Mouse (Mus musculus): ENCODE results near the gene Rbm5. TPM values are rescaled to one million over a fixed set of nuclear protein-coding genes. Genes with fewer than 3 reads are reported as not detected.

The Rbm5 gene
- total RNA-seq (2021): 100 to 1,000 TPM; 152 to 155 TPM
- long read RNA-seq, experiment 1, transcript Rbm5-214 (25 exons, 3,205 nt): major isoform, 5 of 20 reads
- long read RNA-seq, experiment 1, partial matches to known transcripts: 7 of 20 reads
- long read RNA-seq, experiment 1, other reads (novel, unspliced or antisense): 5 of 20 reads
- long read RNA-seq, experiment 2, full-length matches to known transcripts: 18 of 39 reads
- long read RNA-seq, experiment 2, partial matches to known transcripts: 13 of 39 reads
- long read RNA-seq, experiment 2, other reads (novel, unspliced or antisense): 8 of 39 reads

DNA sequence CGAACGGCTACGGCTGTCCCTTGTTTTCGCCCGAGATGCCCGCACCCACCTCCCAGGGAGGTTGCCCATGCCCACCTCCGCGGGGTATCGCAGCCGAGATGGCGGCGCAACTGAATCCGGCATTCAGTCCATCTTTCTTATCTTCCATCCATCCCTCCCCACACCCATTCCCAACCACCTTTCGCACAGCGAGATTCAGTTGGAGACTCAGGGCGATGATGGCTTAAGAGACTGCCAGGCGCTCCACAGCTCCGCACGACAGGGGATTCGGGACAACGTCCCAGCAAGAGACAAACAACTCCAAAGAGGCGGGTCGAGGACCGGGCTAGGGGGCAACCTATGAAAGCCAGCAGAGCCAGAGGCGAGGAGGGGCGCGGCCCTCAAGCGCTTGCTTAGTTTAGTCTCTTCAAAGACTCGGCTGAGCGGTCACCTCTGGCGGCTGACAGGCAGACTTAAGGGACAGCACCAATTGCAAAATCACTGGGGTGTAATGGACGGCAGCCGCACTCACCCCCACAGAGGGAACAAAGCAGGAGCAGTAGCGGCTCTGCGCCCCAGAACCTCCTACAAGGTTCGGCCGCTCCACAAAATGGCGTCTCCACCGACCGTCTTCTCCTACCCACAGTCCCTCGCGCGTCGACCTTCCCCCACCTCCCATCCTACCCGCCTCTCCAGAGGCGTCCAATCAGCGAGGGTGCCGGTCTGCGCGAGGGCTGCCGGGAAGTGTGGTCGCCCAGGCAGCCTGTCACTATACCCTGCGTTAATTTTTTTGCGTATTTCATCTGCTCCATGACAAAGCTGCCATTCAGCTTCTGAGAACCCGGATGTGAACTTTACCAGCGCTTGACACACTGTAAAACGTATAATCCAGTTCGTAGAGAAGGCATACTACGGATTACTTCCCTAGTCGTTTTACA is at the start of gene Rbm5:
TSS of gene Rbm5 (minus strand) at position 623 of the 917 bp plus-strand sequence.
- peak; percentile 82 to 87 for DNase-seq (ENCODE audit: low spot score in 2 of 2)

DNA sequence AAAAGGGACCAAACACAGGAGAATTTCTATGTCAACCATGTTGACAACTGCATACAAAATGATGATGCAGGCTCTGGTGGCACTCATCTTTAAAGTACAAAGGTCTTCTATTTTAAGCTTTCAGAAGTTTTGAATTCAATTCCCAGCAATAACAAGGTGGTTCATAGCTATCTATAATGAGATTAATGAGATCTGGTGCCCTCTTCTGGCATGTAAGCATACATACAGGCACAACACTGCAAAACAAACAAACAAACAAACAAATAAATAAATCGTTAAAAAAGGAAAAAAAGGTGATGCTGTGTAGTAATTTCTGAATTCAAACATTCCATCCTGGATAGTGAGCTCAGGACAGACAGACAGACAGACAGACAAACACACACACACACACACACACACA is 41.3 kb upstream of the Rbm5 start:
- DNase-seq (ENCODE audit: low spot score in 2 of 2): no peak

DNA sequence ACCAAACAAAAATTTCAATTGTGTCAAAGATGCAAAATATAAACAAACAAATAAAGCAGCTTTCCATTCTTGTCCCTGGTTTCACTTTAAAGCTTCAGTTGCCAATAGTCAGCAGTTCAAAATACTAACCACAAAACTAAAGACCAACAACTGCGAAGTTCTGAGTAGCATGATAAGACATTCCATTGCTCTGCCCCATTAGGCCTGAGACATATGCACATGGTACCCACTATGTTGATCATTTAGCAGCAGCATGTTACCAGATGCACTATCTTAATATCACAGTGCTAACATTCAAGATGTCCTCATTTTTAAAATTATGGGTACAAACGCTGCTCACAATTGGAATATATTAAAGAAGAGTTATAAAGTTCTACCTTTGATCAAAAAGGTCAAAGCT is 40.2 kb upstream of the Rbm5 start:
- no peak for DNase-seq (ENCODE audit: low spot score in 2 of 2)

DNA sequence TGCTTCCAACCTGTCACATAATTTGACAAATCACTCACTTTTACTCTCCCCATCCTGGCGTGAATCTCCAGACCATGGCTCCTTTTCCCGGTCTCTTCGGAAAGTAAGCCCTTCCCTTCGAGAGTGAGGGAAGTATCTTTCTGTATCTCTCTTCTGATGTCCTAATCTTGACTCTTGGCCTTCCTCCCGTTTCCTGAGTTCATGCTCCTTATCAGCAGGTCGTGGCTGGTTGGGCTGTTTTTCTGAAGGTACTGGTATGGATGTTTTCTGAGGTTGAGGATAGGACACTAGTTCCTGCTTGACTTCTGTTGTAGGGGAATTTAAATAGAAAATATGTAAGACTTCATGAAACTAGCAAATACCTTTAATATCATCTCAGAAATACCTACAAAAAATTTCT is 20.9 kb upstream of the Rbm5 start:
- DNase-seq (ENCODE audit: low spot score in 2 of 2): no peak

DNA sequence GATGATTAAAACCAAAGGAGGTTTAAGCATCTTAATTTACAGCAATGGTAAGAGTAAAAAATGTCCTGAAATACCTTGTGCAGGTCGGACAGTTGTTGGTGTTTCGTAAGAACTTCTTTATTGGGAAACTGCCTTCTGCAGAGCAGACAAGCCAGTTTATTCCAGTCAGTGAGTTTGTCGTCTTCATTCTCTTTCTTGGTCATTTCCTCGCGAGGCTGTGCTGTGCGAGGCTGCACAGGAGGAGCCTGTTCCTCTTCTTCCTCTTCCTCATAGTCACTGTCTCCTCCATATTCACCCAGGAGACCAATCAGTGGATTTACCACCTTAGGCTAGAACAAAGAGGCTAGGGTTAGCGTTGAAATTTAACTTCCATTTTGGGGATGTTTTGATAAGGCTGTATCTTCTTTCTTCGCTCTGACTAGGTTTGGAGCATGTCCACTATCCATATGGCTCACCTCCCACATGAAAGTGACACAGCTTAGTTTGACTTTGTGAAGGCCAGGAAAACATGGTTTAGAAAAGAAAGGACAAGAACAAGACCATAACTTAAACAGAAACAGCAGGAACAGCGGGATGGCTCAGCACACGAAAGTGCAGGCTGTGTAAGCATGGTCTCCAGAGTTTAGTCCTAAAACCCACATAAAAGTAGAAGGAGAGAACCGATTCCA is 11.9 kb upstream of the Rbm5 start:
- DNase-seq (ENCODE audit: low spot score in 2 of 2): no peak

DNA sequence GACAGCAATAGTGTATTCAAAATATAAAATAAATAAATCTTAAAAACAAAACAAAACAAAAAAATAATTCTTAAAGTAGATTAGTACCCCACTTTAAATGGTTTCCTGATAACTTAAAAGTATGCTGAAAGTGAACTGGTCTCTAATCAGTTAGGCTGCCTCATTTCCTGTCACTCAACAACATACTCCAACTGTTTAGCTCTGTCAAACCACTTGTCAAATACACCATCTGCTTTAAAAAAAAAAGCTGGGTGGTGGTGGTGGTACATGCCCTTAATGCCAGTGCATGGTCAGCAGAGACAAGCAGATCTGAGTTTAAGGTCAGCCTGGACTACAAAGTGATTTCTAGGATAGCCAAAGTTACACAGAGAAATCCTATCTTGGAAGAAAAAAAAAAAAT is 6.0 kb upstream of the Rbm5 start:
- no peak for DNase-seq (ENCODE audit: low spot score in 2 of 2)

DNA sequence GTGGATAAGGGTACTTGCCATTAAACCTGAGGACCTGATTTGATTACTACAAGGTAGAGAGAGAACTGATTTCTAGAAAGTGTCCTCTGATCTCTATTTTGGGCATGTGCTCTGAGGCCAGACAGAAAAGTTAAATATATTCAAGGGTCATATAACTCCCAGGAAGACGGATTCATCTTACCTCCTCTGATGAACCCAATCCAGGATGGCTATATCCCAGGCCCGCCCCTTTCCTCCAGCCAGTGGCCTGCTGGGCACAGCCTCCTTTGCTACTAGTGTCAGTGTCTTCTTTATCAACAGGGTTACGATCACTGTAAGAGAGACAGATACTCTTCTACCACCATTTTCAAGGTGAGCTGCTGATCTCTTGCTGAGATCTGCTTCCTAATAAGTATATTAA is 3.6 kb upstream of the Rbm5 start:
- DNase-seq (ENCODE audit: low spot score in 2 of 2): no peak

DNA sequence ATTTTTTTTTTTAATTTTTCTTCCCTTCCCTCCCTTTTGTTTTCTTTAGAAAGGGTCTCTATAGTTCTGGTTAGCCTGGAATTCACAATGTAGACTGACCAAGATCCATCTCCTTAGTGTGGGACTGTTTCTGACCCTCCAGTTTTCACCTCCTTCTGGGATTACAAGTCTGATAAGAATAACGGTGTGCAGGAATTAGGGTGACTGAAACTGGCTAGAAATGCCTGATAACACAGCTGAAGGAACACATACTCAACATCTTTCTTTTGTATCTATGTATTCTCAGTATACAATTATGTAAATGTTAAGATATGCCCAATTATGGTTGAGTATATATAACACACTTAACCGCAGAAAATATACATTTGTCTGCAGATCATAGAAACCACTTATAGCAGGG is 986 bp upstream of the Rbm5 start:
- no peak for DNase-seq (ENCODE audit: low spot score in 2 of 2)

DNA sequence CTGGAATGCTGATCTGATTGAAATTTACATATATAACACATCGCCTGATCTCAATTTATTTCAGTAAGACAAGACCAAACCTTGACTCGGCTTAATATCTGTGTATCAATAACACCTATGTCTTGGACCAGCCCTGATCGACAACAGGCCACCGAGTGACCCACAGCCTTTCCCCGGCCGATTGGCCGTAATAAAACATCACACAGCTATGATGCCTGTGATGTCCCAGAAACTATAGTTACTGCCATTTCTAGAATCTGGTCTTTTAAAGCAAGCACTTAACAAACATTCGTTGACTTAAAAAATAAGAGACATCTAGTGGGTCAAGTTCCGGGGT is 791 bp downstream of the Rbm5 start:
- DNase-seq (ENCODE audit: low spot score in 2 of 2): no peak

DNA sequence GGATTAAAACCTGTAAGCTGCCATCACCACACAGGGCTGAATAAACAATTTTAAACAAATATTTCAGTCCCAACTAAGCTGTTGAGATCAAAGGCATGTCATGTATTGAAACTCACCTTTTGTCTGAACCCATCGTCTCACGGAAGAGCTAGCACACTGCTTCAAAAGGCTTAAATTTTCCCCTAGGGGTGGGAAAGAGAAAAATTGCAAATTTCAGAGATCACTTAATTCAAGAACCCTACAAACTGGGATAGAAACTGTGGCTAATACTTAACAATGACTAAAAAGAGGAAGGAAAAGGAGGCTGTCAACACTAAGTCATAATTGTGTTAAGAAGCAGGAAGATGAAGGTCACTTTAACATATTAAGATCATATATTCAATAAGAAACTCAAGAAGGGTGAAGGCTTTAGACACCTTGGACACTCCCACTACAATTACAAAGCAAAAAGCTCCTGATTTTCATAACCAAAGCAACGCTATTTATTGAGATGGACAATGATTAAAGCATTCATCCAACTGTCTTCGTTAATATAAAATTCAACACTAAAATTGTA is 1.3 kb downstream of the Rbm5 start:
- no peak for DNase-seq (ENCODE audit: low spot score in 2 of 2)

DNA sequence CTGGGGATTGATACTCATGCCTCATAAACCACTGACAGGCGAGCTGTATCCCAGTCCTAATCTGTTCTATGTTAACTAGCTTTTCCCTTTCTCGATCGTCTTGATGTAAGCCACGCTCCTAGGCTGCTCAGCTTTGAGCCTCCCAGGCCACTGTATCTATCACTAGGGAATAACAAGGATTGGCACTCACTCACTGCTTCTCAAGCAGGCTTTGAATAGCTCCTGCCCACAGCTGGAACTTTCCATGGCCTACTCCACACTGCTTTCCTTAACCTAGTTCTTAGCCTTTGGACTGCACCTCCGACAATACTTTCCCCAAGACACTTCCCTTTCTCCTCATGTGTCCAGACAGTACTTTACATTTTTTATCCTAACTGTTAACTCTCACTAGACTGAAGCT is 1.9 kb downstream of the Rbm5 start:
- DNase-seq (ENCODE audit: low spot score in 2 of 2): no peak

DNA sequence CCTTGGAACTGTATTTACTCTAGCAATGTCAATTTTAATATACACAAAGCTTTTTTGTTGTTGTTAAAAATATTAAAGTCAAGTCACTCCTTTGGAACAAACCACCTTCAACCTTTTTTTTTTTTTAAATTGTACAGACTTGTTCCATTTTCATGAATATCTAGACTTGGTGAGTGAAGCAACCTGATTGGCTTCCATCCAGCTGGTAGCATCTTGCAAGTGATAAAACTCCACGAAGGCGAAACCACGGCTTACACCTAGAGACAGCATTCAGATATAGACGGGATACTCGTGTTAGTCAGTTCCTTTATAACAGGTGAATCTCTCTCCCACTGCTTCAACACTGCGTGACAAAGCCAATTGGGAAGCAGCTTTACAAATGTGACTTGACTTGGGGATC is 11.2 kb downstream of the Rbm5 start:
- no peak for DNase-seq (ENCODE audit: low spot score in 2 of 2)

DNA sequence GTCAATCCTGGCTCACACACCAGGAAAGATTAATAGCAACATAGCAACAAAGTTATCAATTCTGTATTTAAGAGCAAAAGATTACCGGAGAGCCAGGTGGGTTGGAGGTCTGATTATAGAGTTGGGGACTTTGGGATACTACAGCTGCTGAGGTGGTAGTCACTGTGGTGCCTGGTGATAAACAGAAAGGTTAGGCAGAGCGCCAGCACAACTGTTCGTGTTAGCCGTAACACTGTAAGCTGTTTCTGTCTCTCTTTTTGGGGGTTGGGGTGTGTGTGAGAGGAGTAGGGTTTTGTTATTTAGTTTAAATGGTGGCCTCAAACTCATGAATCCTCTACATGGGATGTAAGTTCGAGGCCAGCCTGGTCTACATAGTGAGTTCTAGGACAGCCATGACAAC is 20.4 kb downstream of the Rbm5 start:
- no peak for DNase-seq (ENCODE audit: low spot score in 2 of 2)

DNA sequence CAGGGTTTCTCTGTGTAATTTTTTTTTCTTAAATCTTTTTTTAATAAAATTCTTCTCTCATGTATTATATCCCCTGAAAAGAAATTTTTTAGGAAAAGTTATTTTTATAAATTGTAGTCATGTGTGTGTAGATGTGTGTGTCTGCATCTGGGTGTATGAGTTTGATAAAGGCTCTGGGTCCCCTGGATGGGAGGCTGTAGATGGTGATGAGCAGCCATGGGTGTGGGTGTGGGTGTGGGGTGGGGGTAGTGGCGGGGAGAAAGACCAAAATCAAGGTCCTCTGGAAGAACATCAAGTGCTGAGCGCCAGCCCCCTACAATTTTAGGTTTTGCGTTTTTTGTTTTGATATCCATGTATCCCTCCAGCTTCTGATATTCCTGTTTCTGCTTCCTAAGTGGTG is 22.7 kb downstream of the Rbm5 start:
- no peak for DNase-seq (ENCODE audit: low spot score in 2 of 2)

DNA sequence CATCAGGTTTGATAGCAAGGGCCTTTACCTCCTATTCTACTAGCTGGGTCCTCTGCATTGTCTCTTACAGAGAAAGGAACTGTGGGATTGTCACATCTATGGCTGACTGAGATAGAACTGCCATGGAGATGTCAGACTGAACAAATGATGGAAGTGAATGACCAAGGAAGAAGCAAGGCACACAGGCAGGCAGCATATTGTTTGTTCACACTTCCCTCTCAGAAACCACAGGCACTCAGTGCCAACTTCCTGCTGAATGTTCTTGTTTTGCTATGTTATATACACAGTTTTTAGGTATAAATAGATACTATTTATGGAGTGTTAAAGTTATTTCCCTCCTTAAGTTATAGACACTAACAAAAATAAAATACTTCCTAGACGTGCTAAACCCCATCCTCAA is 23.5 kb downstream of the Rbm5 start:
- DNase-seq (ENCODE audit: low spot score in 2 of 2): no peak

DNA sequence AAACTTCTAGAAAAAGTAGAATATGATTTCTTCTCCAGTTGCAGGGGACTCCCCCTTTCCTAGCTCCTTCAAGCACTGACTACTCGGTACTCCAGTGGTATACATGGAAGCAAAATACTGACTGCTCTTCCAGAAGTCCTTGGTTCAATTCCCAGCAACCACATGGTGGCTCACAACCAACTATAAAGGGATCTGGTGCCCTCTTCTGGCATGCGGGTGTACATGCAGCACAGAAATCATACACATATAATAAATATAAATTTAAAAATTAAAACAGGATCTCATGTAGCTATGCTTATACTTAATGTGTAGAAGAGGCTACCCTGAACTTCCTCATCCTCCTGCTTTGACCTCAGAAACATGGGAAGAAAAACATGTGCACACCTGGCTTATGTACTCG is 24.1 kb downstream of the Rbm5 start:
- no peak for DNase-seq (ENCODE audit: low spot score in 2 of 2)

DNA sequence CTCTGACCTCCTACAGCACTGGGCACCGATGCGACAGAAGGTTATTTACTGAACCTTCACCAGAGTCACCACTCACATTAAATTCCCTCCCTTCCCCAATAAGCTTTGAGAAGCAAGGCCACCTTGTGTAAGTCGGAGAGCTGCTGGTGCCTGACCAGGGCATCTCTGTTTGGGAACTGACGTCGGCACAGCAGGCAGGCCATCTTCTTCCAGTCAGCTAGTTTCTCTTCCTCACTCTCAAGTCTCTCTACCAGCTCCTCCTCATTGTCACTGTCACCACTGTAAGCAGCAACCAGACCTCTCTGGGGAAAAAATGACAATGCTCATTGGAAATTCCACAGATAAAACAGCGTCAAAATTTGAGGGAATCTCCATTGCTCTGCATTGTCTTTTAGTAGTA is 26.7 kb downstream of the Rbm5 start:
- no peak for DNase-seq (ENCODE audit: low spot score in 2 of 2)

DNA sequence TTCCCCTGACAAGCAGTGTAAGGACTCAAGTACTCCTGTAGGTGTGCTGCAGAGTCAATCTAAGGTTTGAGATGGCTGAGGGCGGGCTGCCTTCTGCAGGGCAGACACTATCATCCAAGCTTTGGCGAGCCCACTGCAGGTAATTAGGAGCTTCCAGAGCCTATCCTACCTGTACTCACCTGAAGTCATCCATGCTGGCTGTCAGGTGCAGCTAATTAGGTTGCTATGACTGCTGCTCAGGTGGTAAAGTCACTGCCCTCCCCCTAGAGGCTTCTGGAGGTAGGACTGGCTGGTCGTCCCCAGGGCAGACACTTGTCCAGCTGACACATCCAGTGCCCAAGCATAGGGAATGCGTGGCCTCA is 32.0 kb downstream of the Rbm5 start:
- DNase-seq (ENCODE audit: low spot score in 2 of 2): no peak

DNA sequence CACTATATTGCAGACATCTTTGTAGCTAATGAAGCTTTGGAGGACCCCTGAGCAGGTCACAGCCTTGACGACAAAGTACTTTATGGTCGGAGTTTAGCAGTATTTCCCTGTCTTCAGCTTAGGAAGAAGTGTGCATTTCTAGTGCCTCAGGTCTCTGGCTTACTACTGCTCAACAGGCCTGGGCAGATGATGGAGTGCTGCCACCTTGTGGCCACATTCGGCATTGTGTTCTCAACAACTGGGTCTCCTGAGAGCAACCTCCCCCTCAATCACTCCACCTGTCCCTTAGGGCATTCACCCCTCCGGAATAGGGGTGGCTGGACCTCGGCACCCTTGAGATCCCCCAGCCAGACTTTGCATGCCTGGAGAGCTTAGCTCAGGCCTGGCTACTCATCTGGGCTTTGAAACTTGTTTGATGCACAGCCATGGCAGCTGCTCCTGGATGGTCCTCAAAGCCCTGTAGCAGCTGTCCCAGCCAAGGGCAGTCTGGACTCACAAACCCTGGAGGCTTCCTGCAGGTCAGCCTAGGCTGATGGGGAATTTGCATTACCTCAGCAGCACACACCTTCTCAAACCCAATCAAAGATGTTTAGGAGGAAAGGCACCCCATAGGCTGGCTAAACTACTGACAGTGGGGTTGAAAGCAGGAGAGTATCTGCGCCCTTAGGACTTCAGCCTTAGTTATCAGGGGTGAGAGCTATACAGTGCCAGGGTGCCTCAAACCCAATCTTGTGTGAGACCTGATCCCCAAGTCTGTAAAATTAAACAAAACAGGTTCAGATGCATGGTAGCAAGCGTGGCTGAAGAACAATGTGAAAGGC is 32.6 kb downstream of the Rbm5 start:
- peak; percentile 73 to 83 for DNase-seq (ENCODE audit: low spot score in 2 of 2)

DNA sequence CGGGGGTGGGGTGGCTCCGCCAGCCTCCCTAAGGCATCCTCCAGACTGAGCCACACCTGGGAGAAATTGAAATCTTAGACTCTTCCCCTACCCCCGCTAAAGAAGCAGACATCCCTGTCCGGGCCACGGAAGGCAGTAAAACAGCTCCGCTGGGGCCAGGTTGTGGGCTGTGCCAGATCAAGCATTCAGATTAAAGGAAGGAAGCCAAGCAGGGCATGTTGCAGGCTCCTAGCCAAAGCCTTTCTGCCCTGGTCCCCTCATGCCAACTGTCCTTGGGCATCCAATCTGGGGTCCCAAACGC is 34.7 kb downstream of the Rbm5 start:
- DNase-seq (ENCODE audit: low spot score in 2 of 2): no peak
